Mouse (Mus musculus) forebrain, postnatal 0 days (tissue): ENCODE measurements around the gene Ppm1l. TPM values are rescaled to one million over a fixed set of nuclear protein-coding genes. Genes with fewer than 3 reads are reported as not detected.
A peak's percentile ranks its signal among the peaks of the same experiment; 100 is the strongest.

ENCODE experiments used
- ATAC-seq: fragments of 200-750 bp; cut with Nextera tagmentation; 2 replicates; pipeline ENCODE4 v1.8.0; 2017; ENCODE audit warnings: mild to moderate bottlenecking, moderate library complexity
- DNase-seq: peaks from one replicate; pipeline ENCODE4 v3.0.0-alpha.2; 2015
- H3K27ac ChIP-seq: fragments of 300-500 bp; sonication (generic); 2 replicates; pipeline ENCODE4 v1.5.1; 2014; ENCODE audit warnings: low read depth, mild to moderate bottlenecking, antibody characterized with exemption, low read length, moderate library complexity, mixed read lengths
- H3K27me3 ChIP-seq: fragments of 300-500 bp; sonication (generic); 2 replicates; pipeline ENCODE4 v1.6.1; 2014; ENCODE audit warnings: mild to moderate bottlenecking, low read length, mixed read lengths; ENCODE audit not compliant: insufficient read depth
- H3K36me3 ChIP-seq: fragments of 300-500 bp; sonication (generic); 2 replicates; pipeline ENCODE4 v1.6.1; 2014; ENCODE audit warnings: mild to moderate bottlenecking, moderate library complexity; ENCODE audit not compliant: insufficient read depth
- H3K4me1 ChIP-seq: fragments of 300-500 bp; sonication (generic); 2 replicates; pipeline ENCODE4 v1.6.1; 2014; ENCODE audit warnings: antibody characterized with exemption; ENCODE audit not compliant: insufficient read depth
- H3K4me2 ChIP-seq: fragments of 300-500 bp; sonication (generic); 2 replicates; pipeline ENCODE4 v1.6.1; 2014; ENCODE audit warnings: low read depth, mild to moderate bottlenecking, moderate library complexity
- H3K4me3 ChIP-seq: fragments of 300-500 bp; sonication (generic); 2 replicates; pipeline ENCODE4 v1.5.1; 2014; ENCODE audit warnings: low read depth, low read length, mixed read lengths
- H3K9ac ChIP-seq: fragments of 300-500 bp; sonication (generic); 2 replicates; pipeline ENCODE4 v1.6.1; 2014; ENCODE audit warnings: mild to moderate bottlenecking
- H3K9me3 ChIP-seq: fragments of 300-500 bp; sonication (generic); 2 replicates; pipeline ENCODE4 v1.6.1; 2016; ENCODE audit warnings: low read length
- CTCF ChIP-seq: sonication (generic); IDR thresholded peaks from 2 replicates; pipeline ENCODE4 v1.5.1; 2016; ENCODE audit warnings: antibody characterized with exemption, control low read depth, low read depth
- WGBS: fragments of 180-500 bp; shearing (Covaris S2); extraction: QIAGEN DNeasy Blood & Tissue Kit; methylation state at CpG from one replicate; pipeline ENCODE4 v1.1.7; 2014; 5-methylcytosine and 5-hydroxymethylcytosine counted together
- polyA plus RNA-seq: library from polyadenylated mRNA; unstranded; fragments of >200 nt; fragmentation: Nextera tagmentation; extraction: Ambion mirVana; gene quantifications from 2 replicates; pipeline ENCODE4 v1.2.1, GENCODE M21; 2015
- total RNA-seq: library from RNA; depleted of rRNA; stranded (reverse); fragments of >200 nt; gene quantifications from 2 replicates; pipeline ENCODE4 v1.2.3, GENCODE M21; 2014

Ppm1l gene
- total and polyA plus RNA-seq, 2 experiments from 2014 or later: 19.2 to 27.6 TPM

DNA sequence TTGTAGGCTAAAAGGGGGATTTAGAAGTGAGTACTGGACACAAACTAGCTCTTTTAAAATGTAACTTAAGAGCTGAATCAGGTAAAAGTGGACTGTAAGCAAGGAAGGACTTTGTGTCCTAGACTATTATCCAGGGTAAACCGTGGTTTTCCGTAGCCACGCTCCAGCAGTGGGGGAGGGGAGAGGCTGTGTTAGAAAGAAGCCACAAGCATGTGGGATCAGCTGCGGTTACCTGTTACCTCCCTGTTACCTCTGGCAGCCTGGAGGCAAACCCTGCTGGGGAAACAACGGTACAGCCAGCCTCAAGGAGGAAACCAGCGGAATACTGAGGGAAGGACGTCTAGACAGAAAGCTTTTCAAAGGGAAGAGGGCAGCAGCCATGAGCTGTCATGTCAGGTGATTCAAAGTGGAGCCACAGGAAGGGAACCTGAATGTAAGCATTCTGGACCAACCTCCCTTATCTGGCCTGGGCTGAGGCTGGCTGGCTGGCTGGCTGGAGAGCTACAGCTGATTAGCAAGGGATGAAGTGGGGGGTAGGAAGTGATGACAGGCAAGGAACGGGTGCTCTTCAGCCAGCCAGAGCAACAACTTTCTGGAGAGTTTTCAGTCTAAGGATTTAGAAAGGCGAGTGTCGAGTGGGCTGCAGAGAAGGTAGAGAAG is 271.6 kb downstream of the Ppm1l start:
- no peak overlapping the region for H3K27ac ChIP-seq
- ATAC-seq (no peak), DNase-seq (no peak)
- no peak overlapping the region for H3K9ac ChIP-seq
- TF ChIP-seq CTCF: no peak
- H3K4me2 ChIP-seq: no peak overlapping the region
- H3K27me3 ChIP-seq: no peaks in the 10 kb centered on the region
- H3K4me1 ChIP-seq: no peaks in the 10 kb centered on the region
- no peaks in the 10 kb centered on the region for H3K9me3 ChIP-seq
- no peak overlapping the region for H3K4me3 ChIP-seq
- H3K36me3 ChIP-seq: peaks cover 10% of the 10 kb centered on the region; the same call in 1 of the 2 replicates
- 54% methylated on average over 10 of the region's 10 CpGs for WGBS

- TF ChIP-seq CTCF: no peak
- H3K4me1 ChIP-seq: peaks cover 15% of the 10 kb centered on the region
- no peaks in the 10 kb centered on the region for H3K9me3 ChIP-seq
- no peak overlapping the region for H3K9ac ChIP-seq
- H3K36me3 ChIP-seq: peaks cover 15% of the 10 kb centered on the region; the same call in 1 of the 2 replicates
- H3K27me3 ChIP-seq: no peaks in the 10 kb centered on the region
- DNase-seq (no peak), ATAC-seq (no peak)
- H3K27ac ChIP-seq: no peak overlapping the region
- H3K4me2 ChIP-seq: no peak overlapping the region
- 91% methylated on average over 8 of the region's 8 CpGs for WGBS
- H3K4me3 ChIP-seq: no peak overlapping the region
Observed at GRCm38 (mm10) chr3:69593426-69593825, 276.8 kb downstream of the Ppm1l start.

- no peak overlapping the region for H3K4me3 ChIP-seq
- no peak overlapping the region for H3K27ac ChIP-seq
- WGBS: 67% methylated on average over 9 of the region's 9 CpGs
- peaks cover 15% of the 10 kb centered on the region for H3K4me1 ChIP-seq
- peaks cover 15% of the 10 kb centered on the region; the same call in 1 of the 2 replicates for H3K36me3 ChIP-seq
- H3K9ac ChIP-seq: no peak overlapping the region
- ATAC-seq (no peak; the same call in 1 of the 2 replicates), DNase-seq (no peak)
- no peaks in the 10 kb centered on the region for H3K9me3 ChIP-seq
- no peaks in the 10 kb centered on the region for H3K27me3 ChIP-seq
- no peak overlapping the region for H3K4me2 ChIP-seq
- no peak; the same call in 1 of the 2 replicates for TF ChIP-seq CTCF
Observed at GRCm38 (mm10) chr3:69594071-69594470, 277.4 kb downstream of the Ppm1l start.

GRCm38 (mm10) chr3:69596116-69596515 is 279.5 kb downstream of the Ppm1l start:
- no peak overlapping the region for H3K4me3 ChIP-seq
- H3K27me3 ChIP-seq: no peaks in the 10 kb centered on the region
- H3K4me2 ChIP-seq: no peak overlapping the region
- WGBS: 92% methylated on average over 3 of the region's 3 CpGs
- no peak overlapping the region for H3K27ac ChIP-seq
- H3K36me3 ChIP-seq: peaks cover 13% of the 10 kb centered on the region; the same call in 1 of the 2 replicates
- no peak for ATAC-seq
- TF ChIP-seq CTCF: no peak
- H3K9ac ChIP-seq: no peak overlapping the region
- peaks cover 15% of the 10 kb centered on the region for H3K4me1 ChIP-seq
- no peak for DNase-seq
- no peaks in the 10 kb centered on the region for H3K9me3 ChIP-seq

DNA sequence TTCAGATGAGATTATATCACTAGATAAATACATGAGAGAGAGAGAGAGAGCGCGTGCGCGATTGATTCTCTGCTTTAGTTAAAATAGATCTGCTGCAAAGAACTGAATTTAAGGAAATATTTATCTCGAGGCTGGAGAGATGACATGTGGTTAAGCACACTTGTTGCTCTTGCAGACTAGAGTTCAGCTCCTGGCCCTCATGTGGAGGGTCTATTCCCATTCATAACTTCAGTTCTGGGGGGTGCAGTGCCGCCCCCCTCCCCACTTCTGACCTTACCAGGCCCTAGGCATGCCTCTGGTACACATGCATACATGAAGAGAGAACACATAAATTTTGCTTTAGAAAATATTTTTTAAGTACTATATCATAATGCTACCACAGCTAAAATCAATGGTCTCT is 280.6 kb downstream of the Ppm1l start:
- Histone ChIP-seq H3K9ac (peak overlapping the region; percentile 92; the same call in 1 of the 2 replicates), H3K4me2 (peak overlapping the region; percentile 66), H3K4me3 (peak overlapping the region; percentile 79), H3K9me3 (no peaks in the 10 kb centered on the region), H3K4me1 (peaks cover 15% of the 10 kb centered on the region), H3K27ac (no peak overlapping the region), H3K27me3 (no peaks in the 10 kb centered on the region), H3K36me3 (peaks cover 5% of the 10 kb centered on the region; the same call in 1 of the 2 replicates)
- DNase-seq (no peak), ATAC-seq (no peak)
- no peak for TF ChIP-seq CTCF
- WGBS: 78% methylated on average over 6 of the region's 6 CpGs

- ATAC-seq: peak; percentile 9; the same call in 1 of the 2 replicates
- TF ChIP-seq CTCF: no peak
Observed at GRCm38 (mm10) chr3:69597816-69598215, 281.2 kb downstream of the Ppm1l start.

DNA sequence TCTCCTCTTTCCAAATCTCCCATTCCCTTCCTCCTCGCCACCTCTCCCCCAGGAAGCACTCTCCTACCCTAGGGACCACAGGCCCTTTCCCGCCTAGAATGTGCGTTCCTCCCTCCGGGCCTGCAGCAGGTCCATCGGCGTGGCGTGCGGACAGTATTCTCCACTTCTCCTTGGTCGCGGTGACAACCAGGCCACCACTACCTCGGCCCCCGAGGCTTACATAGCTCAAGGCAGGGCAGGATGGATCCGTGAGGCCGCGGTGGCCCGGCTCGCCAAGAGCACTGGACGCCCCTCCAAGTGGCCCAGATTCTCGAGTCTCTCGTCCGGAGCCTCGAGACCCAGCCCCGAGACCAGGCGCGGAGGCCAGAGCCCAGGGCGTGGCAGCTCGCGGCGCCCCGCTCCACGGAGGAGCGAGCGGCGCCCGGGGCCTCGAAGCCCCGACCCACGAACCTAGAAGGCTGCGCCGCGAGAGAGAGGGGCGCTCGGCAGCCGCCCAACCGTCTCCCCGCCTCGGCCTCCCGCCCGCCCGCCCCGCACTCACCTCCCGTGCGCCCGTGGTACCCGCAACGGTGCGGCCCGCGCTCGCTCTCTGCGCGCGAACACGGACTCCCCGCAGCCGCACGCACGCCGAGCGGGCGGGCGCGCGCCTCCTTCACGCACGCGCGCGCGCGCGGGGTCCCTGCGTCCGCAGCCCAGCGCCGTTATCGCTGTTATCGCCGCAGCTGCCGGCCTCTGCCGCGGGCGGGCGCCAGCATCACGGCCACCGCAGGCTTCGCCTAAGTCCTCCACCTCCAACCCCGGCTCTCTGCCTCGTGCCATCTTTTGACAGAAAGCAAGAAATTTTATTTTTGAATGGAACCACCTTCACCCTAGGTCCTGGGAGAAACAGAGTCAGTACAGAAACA is 281.9 kb downstream of the Ppm1l start, which contains the start of gene B3galnt1:
Gene B3galnt1, minus strand, starts transcription at position 700 of the 905 bp plus-strand sequence.
- H3K36me3 ChIP-seq: peaks cover 5% of the 10 kb centered on the region; the same call in 1 of the 2 replicates

More at GRCm38 (mm10) chr3:69597816-69598215, 281.2 kb downstream of the Ppm1l start:
- DNase-seq: peak; percentile 50
- Histone ChIP-seq H3K4me3 (peak overlapping the region; percentile 79), H3K9ac (peak overlapping the region; percentile 92), H3K9me3 (no peaks in the 10 kb centered on the region), H3K27ac (peak overlapping the region; percentile 84), H3K36me3 (peaks cover 5% of the 10 kb centered on the region; the same call in 1 of the 2 replicates), H3K27me3 (no peaks in the 10 kb centered on the region), H3K4me1 (peaks cover 15% of the 10 kb centered on the region), H3K4me2 (peak overlapping the region; percentile 66)
- 4% methylated on average over 7 of the region's 7 CpGs for WGBS

More for the DNA sequence above, 281.9 kb downstream of the Ppm1l start, which contains the start of gene B3galnt1:
- peak; percentile 51 for TF ChIP-seq CTCF
- WGBS: 2% methylated on average over 96 of the region's 99 CpGs
- no peaks in the 10 kb centered on the region for H3K27me3 ChIP-seq
- H3K9ac ChIP-seq: peak within 1 kb of the TSS; percentile 92
- H3K4me2 ChIP-seq: peak within 1 kb of the TSS; percentile 66
- ATAC-seq (peak; percentile 90), DNase-seq (peak; percentile 90)
- H3K4me1 ChIP-seq: peaks cover 15% of the 10 kb centered on the region
- peak within 1 kb of the TSS; percentile 84 for H3K27ac ChIP-seq
- H3K9me3 ChIP-seq: no peaks in the 10 kb centered on the region
- H3K4me3 ChIP-seq: peak within 1 kb of the TSS; percentile 79
